Mouse (Mus musculus) hindbrain, postnatal 0 days (tissue): ENCODE measurements around the gene Snrpg. TPM values are rescaled to one million over a fixed set of nuclear protein-coding genes. Genes with fewer than 3 reads are reported as not detected.

Experiments
- ATAC-seq: fragments of 200-750 bp; cut with Nextera tagmentation; 2 replicates; pipeline ENCODE4 v1.8.0; 2017; ENCODE audit warnings: mild to moderate bottlenecking, moderate TSS enrichment, moderate library complexity
- DNase-seq: peaks from one replicate; pipeline ENCODE4 v3.0.0-alpha.2; 2015; ENCODE audit warnings: low spot score
- H3K27ac ChIP-seq: fragments of 300-500 bp; sonication (generic); 2 replicates; pipeline ENCODE4 v1.5.1; 2014; ENCODE audit warnings: mild to moderate bottlenecking
- H3K27me3 ChIP-seq: fragments of 300-500 bp; sonication (generic); 2 replicates; pipeline ENCODE4 v1.6.1; 2014; ENCODE audit warnings: low read length, mixed read lengths; ENCODE audit not compliant: insufficient read depth
- H3K36me3 ChIP-seq: fragments of 300-500 bp; sonication (generic); 2 replicates; pipeline ENCODE4 v1.6.1; 2014; ENCODE audit warnings: low read length, mixed read lengths; ENCODE audit not compliant: insufficient read depth
- H3K4me1 ChIP-seq: fragments of 300-500 bp; sonication (generic); 2 replicates; pipeline ENCODE4 v1.6.1; 2014; ENCODE audit warnings: antibody characterized with exemption, low read length, mixed read lengths; ENCODE audit not compliant: insufficient read depth
- H3K4me2 ChIP-seq: fragments of 300-500 bp; sonication (generic); 2 replicates; pipeline ENCODE4 v1.6.1; 2014; ENCODE audit warnings: low read depth, mild to moderate bottlenecking, low read length, moderate library complexity, mixed read lengths
- H3K4me3 ChIP-seq: fragments of 300-500 bp; sonication (generic); 2 replicates; pipeline ENCODE4 v1.5.1; 2014; ENCODE audit warnings: low read length
- H3K9ac ChIP-seq: fragments of 300-500 bp; sonication (generic); replicated peaks from 2 replicates; pipeline ENCODE4 v1.6.1; 2014; ENCODE audit warnings: mild to moderate bottlenecking, low read length, moderate library complexity, mixed read lengths
- H3K9me3 ChIP-seq: fragments of 300-500 bp; sonication (generic); 2 replicates; pipeline ENCODE4 v1.6.1; 2016; ENCODE audit warnings: low read length, mixed read lengths
- CTCF ChIP-seq: IDR thresholded peaks from 2 replicates; pipeline ENCODE4 v1.5.1; 2016; ENCODE audit warnings: antibody characterized with exemption, control low read depth, low read depth
- WGBS: fragments of 180-500 bp; shearing (Covaris S2); extraction: QIAGEN DNeasy Blood & Tissue Kit; methylation state at CpG from one replicate; pipeline ENCODE4 v1.1.7; 2014; 5-methylcytosine and 5-hydroxymethylcytosine counted together
- polyA plus RNA-seq: library from polyadenylated mRNA; unstranded; fragments of >200 nt; fragmentation: Nextera tagmentation; extraction: Ambion mirVana; gene quantifications from 2 replicates; pipeline ENCODE4 v1.2.1, GENCODE M21; 2015
- total RNA-seq: library from RNA; depleted of rRNA; stranded (reverse); fragments of >200 nt; gene quantifications from 2 replicates; pipeline ENCODE4 v1.2.3, GENCODE M21; 2014

Snrpg gene
- total and polyA plus RNA-seq, 2 experiments from 2014 or later, result 48.1 to 278 TPM

DNA sequence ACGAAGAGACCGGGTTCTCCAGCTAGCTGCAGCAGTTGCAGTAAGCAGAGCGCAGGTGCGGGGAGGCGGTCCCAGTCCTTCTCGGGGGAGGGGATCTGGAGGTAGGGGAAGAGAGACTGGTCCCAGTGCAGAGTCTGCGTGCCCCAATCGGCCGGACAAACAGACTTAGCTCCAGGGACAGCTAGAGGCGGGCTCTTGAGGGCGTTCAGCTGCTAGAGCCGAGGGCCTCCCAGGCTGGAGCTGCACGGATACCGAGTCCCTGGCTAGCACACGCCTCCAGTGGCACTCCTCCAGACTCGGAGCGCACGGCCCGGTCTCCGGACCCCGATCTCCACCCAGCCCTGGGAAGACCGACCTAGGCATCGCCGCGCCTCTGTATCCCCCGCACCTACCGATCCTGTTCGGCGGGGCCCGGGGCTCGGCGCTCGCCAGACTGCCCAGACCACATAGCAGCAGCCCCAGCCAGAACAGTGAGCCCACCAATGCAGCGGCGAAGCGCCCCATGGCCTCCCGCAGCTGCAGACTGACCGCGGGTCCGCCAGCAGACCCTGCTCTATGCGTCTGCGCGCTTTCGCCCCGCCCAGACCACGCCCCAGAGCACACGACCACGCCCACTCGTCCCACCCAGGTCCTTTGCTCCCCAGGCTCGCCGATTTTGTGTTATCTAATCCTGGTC, 25.6 kb downstream of the Snrpg start, which contains the start of gene Pcyox1:
Gene Pcyox1 (minus strand): TSS at position 574 of the 676 bp plus-strand sequence.
- Histone ChIP-seq H3K27me3 (no peaks in the 10 kb centered on the region), H3K4me2 (peak within 1 kb of the TSS; percentile 75), H3K4me1 (peaks cover 18% of the 10 kb centered on the region; the same call in 1 of the 2 replicates), H3K27ac (peak within 1 kb of the TSS; percentile 95), H3K9me3 (no peaks in the 10 kb centered on the region), H3K9ac (peak within 1 kb of the TSS; percentile 90), H3K4me3 (peak within 1 kb of the TSS; percentile 89), H3K36me3 (peaks cover 13% of the 10 kb centered on the region; the same call in 1 of the 2 replicates)
- peak; percentile 95 for ATAC-seq
- peak; percentile 92 for DNase-seq
- TF ChIP-seq CTCF, result no peak
- WGBS, result under 1% methylated on average over 50 of the region's 51 CpGs

DNA sequence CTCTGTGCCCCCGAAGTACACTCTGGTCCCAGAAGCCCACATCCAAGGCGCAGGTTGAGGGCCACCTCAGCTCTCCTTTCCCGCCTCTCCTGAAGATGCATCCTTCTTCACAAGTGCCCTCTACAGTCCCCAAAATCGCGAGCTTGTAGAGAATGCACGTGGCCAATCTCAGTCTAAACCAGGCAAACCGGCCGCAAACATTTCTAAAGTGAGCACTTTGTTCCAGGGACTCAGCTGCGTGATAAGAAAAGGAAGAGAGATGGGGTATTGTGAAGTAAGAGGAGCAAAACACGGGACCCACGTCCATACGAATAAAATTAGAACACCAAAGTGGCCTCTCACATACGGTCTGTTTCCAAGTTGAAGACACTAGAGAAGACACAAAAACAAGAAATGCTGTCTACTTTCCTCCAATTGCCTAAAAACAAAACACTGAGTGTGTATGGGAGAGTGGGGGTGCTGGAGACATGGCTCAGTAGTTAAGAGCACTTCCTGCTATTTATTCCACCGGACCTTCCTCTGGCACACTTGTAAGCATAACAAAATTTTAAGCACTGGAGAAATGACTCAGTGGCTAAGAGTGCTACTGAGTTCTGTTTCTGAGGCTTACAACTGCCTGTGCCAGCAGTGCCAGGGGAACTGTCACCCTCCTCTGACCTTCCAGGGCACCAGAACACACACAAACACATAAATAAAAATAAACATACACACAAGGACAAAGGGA, 26.3 kb downstream of the Snrpg start:
- Histone ChIP-seq H3K36me3 (peaks cover 7% of the 10 kb centered on the region; the same call in 1 of the 2 replicates), H3K9ac (peak overlapping the region; percentile 90), H3K9me3 (no peaks in the 10 kb centered on the region), H3K4me1 (peaks cover 18% of the 10 kb centered on the region; the same call in 1 of the 2 replicates), H3K4me3 (peak overlapping the region; percentile 89), H3K27ac (peak overlapping the region; percentile 95), H3K27me3 (no peaks in the 10 kb centered on the region), H3K4me2 (peak overlapping the region; percentile 75)
- peak; percentile 26; the same call in 1 of the 2 replicates for TF ChIP-seq CTCF
- DNase-seq (no peak), ATAC-seq (peak; percentile 62; the same call in 1 of the 2 replicates)
- 4% methylated on average over 14 of the region's 14 CpGs for WGBS

DNA sequence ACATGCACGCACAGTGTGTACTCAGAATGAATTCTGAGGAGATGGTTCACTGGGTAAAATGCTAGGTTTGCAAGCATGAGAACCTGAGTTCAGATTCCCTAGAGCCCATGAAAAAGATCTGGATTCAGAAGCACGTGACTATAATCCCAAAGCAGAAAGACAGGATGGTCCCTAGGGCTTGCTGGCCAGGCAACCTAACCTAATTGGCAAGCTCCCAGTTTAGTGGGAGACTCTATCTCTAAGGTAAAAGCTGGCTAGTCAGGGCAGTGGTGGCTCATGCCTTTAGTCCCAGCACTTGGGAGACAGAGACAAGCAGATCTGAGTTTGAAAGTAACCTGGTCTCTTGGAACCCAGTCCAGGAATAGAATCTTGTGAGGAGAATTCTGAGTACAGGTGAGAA, 27.9 kb downstream of the Snrpg start:
- Histone ChIP-seq H3K27me3 (no peaks in the 10 kb centered on the region), H3K4me1 (peaks cover 18% of the 10 kb centered on the region; the same call in 1 of the 2 replicates), H3K4me3 (no peak overlapping the region), H3K4me2 (no peak overlapping the region), H3K9ac (no peak overlapping the region), H3K36me3 (peaks cover 3% of the 10 kb centered on the region; the same call in 1 of the 2 replicates), H3K9me3 (no peaks in the 10 kb centered on the region), H3K27ac (no peak overlapping the region)
- ATAC-seq (no peak), DNase-seq (no peak)
- TF ChIP-seq CTCF, result no peak
- WGBS, result 89% methylated on average over 2 of the region's 2 CpGs

DNA sequence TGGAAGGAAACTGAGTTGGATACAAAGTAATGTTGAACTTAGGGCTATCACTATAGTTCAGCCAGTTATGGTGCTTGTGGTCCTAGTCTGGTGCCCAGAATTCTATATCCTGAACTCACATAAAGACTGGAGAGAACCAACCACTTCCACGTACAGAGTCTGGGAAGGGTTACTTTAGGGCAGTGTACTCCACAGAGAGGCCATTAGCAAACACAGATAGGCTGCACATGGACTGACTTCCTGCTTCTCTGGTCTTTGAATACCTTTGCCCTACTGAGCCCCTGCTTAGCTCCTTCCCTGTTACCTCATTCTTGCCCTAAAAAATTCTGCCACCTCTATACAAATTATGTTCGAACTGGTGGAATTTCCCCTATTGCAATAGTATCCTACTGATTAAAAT, 28.9 kb downstream of the Snrpg start:
- H3K4me2 ChIP-seq, result no peak overlapping the region
- 88% methylated on average over 2 of the region's 2 CpGs for WGBS
- no peaks in the 10 kb centered on the region for H3K36me3 ChIP-seq
- ATAC-seq, result no peak
- no peaks in the 10 kb centered on the region for H3K27me3 ChIP-seq
- H3K27ac ChIP-seq, result no peak overlapping the region
- TF ChIP-seq CTCF, result no peak
- H3K4me1 ChIP-seq, result peaks cover 16% of the 10 kb centered on the region; the same call in 1 of the 2 replicates
- H3K9ac ChIP-seq, result no peak overlapping the region
- H3K9me3 ChIP-seq, result no peaks in the 10 kb centered on the region
- no peak for DNase-seq
- H3K4me3 ChIP-seq, result no peak overlapping the region

DNA sequence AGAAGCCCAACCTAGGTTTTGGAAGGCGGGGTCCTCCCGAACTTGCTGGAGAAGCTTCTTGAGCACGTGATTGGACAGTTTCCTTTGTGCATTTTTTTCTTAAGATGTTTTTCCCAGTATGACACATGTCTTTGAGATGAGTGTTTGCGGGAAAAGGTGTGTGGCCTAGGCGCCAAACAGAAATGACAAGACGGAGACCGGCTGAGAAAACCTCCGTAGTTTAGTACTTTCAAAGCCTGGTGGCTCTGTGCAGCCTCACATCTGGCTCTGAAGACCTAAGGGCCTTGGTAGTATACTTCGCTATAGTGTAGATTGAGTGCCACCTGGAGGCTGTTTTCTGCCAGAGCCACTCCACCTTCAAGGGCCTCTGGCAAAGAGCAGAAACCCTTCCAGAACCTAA, 29.9 kb downstream of the Snrpg start:
- Histone ChIP-seq H3K36me3 (no peaks in the 10 kb centered on the region), H3K4me2 (peak overlapping the region; percentile 42), H3K4me3 (peak overlapping the region; percentile 1; the same call in 1 of the 2 replicates), H3K27me3 (no peaks in the 10 kb centered on the region), H3K4me1 (0 out of 2 replicates have a peak, but pooled peaks cover 9% of the 10 kb centered on the region), H3K27ac (no peak overlapping the region), H3K9ac (no peak overlapping the region), H3K9me3 (no peaks in the 10 kb centered on the region)
- ATAC-seq (no peak), DNase-seq (peak; percentile 85)
- WGBS, result 6% methylated on average over 9 of the region's 9 CpGs
- TF ChIP-seq CTCF, result peak; percentile 74

DNA sequence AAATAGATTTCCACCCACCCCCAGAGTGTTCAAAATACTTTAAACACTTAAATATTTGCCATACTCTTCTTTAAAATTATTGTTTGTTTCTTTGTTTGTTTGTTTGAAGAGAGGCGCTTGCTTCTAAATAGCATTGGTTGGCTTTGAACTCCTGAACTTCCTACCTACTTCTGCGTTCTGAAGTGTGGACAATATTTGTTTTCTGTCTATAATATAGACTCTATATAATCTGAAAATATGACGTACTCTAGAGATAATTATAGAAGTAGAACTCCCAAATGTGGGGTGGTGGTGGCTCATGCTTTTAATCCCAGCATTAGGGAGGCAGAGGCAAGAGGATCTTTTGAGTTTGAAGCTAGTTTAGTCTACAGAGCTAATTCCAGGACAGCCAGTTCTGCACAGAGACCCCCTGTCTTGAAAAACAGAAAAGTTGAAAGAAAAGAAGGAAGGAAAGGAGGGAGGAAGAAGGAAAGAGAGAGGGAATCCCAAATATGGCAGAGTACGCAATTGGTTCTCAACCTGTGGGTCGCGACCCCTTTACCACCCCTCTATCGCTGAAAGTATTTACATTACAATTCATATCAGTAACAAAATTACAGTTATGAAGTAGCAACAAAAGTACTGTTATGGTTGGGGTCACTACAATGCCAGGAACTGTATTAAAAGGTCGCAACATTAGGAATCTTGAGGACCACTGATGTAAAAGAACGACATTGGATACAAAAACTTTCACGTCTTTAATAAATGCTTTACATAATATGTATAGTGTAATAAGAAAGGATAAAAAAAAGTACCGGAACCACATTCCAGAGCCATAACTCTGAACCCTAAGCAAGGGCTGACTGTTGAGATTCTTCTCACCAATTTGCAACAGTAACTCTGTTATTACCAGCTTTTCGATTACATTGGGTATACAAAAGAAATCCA, 31.8 kb downstream of the Snrpg start:
- ATAC-seq, result no peak
- Histone ChIP-seq H3K36me3 (no peaks in the 10 kb centered on the region), H3K4me1 (peaks cover 12% of the 10 kb centered on the region), H3K27ac (no peak overlapping the region), H3K4me2 (peak overlapping the region; percentile 66), H3K9me3 (no peaks in the 10 kb centered on the region), H3K4me3 (peak overlapping the region; percentile 89), H3K9ac (peak overlapping the region; percentile 99; the same call in 1 of the 2 replicates), H3K27me3 (no peaks in the 10 kb centered on the region)
- WGBS, result 33% methylated on average over 12 of the region's 12 CpGs
- DNase-seq, result peak; percentile 12
- no peak for TF ChIP-seq CTCF
